Mouse (Mus musculus) megakaryocyte, adult 5-6 weeks (primary cell): ENCODE measurements around the gene Mbd4. TPM values are rescaled to one million over a fixed set of nuclear protein-coding genes. Genes with fewer than 3 reads are reported as not detected.
A peak's percentile ranks its signal among the peaks of the same experiment; 100 is the strongest.

Experiments
- ATAC-seq: 2 replicates; pipeline ENCODE4 v1.8.0; 2016; ENCODE audit warnings: mild to moderate bottlenecking, inconsistent platforms; ENCODE audit not compliant: poor library complexity, severe bottlenecking
- total RNA-seq, 2 experiments: library from RNA; stranded (forward) in 1 of 2; stranded (reverse) in 1 of 2; fragments of 153-499, 151-499 nt in 1 of 2; fragments of 221-1000, 200-1000 nt in 1 of 2; gene quantifications; 2 replicates each; pipeline versions ENCODE4 v1.2.3 to v1.2.4; 2015 to 2017

Mbd4 gene
- total RNA-seq, 2 experiments from 2014 or later = 10.9 to 19.9 TPM

GRCm38 (mm10) chr6:115814104-115814503 lies 39.1 kb downstream of the Mbd4 start:
- ATAC-seq = peak; percentile 91

- ATAC-seq = no peak
Observed at GRCm38 (mm10) chr6:115811606-115812005, 41.6 kb downstream of the Mbd4 start.

- peak; percentile 93 for ATAC-seq
Observed at GRCm38 (mm10) chr6:115808488-115809231, 44.5 kb downstream of the Mbd4 start, which contains the start of gene Rpl32. Gene Rpl32 (minus strand): TSS chr6:115808747.

- ATAC-seq = no peak
Observed at GRCm38 (mm10) chr6:115808196-115808487, 45.0 kb downstream of the Mbd4 start.

- ATAC-seq = no peak
Observed at GRCm38 (mm10) chr6:115807464-115808195, 45.5 kb downstream of the Mbd4 start.

- no peak for ATAC-seq
Observed at GRCm38 (mm10) chr6:115804432-115805192, 48.6 kb downstream of the Mbd4 start.

- ATAC-seq = peak; percentile 71; the same call in 1 of the 2 replicates
Observed at GRCm38 (mm10) chr6:115803541-115804382, 49.4 kb downstream of the Mbd4 start.

- no peak for ATAC-seq
Observed at GRCm38 (mm10) chr6:115801811-115802210, 51.4 kb downstream of the Mbd4 start.

GRCm38 (mm10) chr6:115792691-115793215 lies 60.4 kb downstream of the Mbd4 start:
- peak; percentile 57 for ATAC-seq

- ATAC-seq = peak; percentile 84
Observed at GRCm38 (mm10) chr6:115791842-115792686, 61.1 kb downstream of the Mbd4 start.

GRCm38 (mm10) chr6:115791016-115791415 lies 62.2 kb downstream of the Mbd4 start:
- no peak for ATAC-seq

Other genes starting within 250 kb of the Mbd4 start
- gene Raf1, start 176.7 kb downstream of the Mbd4 start, total RNA-seq (2015) = 140 and 149 TPM in 2 replicates
- 84.8 and 108 TPM in 2 replicates for gene Raf1, start 176.7 kb downstream of the Mbd4 start, total RNA-seq (2017)
- 7.7 and 12.4 TPM in 2 replicates for gene Tmem40, start 91.0 kb downstream of the Mbd4 start, total RNA-seq (2015)
- gene Tmem40, start 91.0 kb downstream of the Mbd4 start, total RNA-seq (2017) = 7.7 and 15.2 TPM in 2 replicates
- 0.34 and 0.38 TPM in 2 replicates for gene Cand2, start 78.8 kb downstream of the Mbd4 start, total RNA-seq (2015)
- 0.07 and 0.24 TPM in 2 replicates for gene Cand2, start 78.8 kb downstream of the Mbd4 start, total RNA-seq (2017)
- 2,908 and 2,972 TPM in 2 replicates for gene Rpl32, start 44.6 kb downstream of the Mbd4 start, total RNA-seq (2015)
- gene Rpl32, start 44.6 kb downstream of the Mbd4 start, total RNA-seq (2017) = 3,179 and 3,683 TPM in 2 replicates
- 0.09 TPM in 1 of 2 replicates, not detected in the other for gene Efcab12, start 15.0 kb downstream of the Mbd4 start, total RNA-seq (2015)
- not detected in 2 replicates for gene Efcab12, start 15.0 kb downstream of the Mbd4 start, total RNA-seq (2017)
- gene Ift122, start 99 bp upstream of the Mbd4 start, total RNA-seq (2015) = 1.1 and 3.3 TPM in 2 replicates
- 2.8 and 4.8 TPM in 2 replicates for gene Ift122, start 99 bp upstream of the Mbd4 start, total RNA-seq (2017)
- gene Rho, start 78.4 kb upstream of the Mbd4 start, total RNA-seq (2015) = 0.41 TPM in 1 of 2 replicates, not detected in the other
- gene Rho, start 78.4 kb upstream of the Mbd4 start, total RNA-seq (2017) = 0.04 TPM in 1 of 2 replicates, not detected in the other
- gene H1foo, start 91.6 kb upstream of the Mbd4 start, total RNA-seq (2015) = not detected in 2 replicates
- not detected in 2 replicates for gene H1foo, start 91.6 kb upstream of the Mbd4 start, total RNA-seq (2017)
- 151 and 156 TPM in 2 replicates for gene Plxnd1, start 141.6 kb upstream of the Mbd4 start, total RNA-seq (2015)
- 88.0 and 90.9 TPM in 2 replicates for gene Plxnd1, start 141.6 kb upstream of the Mbd4 start, total RNA-seq (2017)